Mouse (Mus musculus) intestine, embryonic 16.5 days (tissue): Measurements from ENCODE around the gene Lrp4. TPM values are rescaled to one million over a fixed set of nuclear protein-coding genes. Genes with fewer than 3 reads are reported as not detected.
A peak's percentile ranks its signal among the peaks of the same experiment; 100 is the strongest.

Source experiments
- ATAC-seq: fragments of 200-750 bp; cut with Nextera tagmentation; 2 replicates; pipeline ENCODE4 v1.8.0; 2017; ENCODE audit warnings: moderate TSS enrichment, moderate library complexity
- H3K27ac ChIP-seq: fragments of 300-500 bp; sonication (generic); 2 replicates; pipeline ENCODE4 v1.5.1; 2014; ENCODE audit warnings: mild to moderate bottlenecking, low read length
- H3K27me3 ChIP-seq: fragments of 300-500 bp; sonication (generic); replicated peaks from 2 replicates; pipeline ENCODE4 v1.6.1; 2014; ENCODE audit warnings: low read length, control low read depth, mixed read lengths; ENCODE audit not compliant: control insufficient read depth, insufficient read depth
- H3K36me3 ChIP-seq: fragments of 300-500 bp; sonication (generic); 2 replicates; pipeline ENCODE4 v1.6.1; 2014; ENCODE audit warnings: low read length, control low read depth; ENCODE audit not compliant: control insufficient read depth, insufficient read depth
- H3K4me1 ChIP-seq: fragments of 300-500 bp; sonication (generic); 2 replicates; pipeline ENCODE4 v1.6.1; 2014; ENCODE audit warnings: low read length, control low read depth, mixed read lengths; ENCODE audit not compliant: control insufficient read depth, insufficient read depth
- H3K4me2 ChIP-seq: fragments of 300-500 bp; sonication (generic); 2 replicates; pipeline ENCODE4 v1.6.1; 2014; ENCODE audit warnings: low read depth, low read length, control low read depth
- H3K4me3 ChIP-seq: fragments of 300-500 bp; sonication (generic); 2 replicates; pipeline ENCODE4 v1.5.1; 2014; ENCODE audit warnings: mild to moderate bottlenecking, low read length
- H3K9ac ChIP-seq: fragments of 300-500 bp; sonication (generic); 2 replicates; pipeline ENCODE4 v1.6.1; 2014; ENCODE audit warnings: low read depth, low read length
- H3K9me3 ChIP-seq: fragments of 300-500 bp; sonication (generic); 2 replicates; pipeline ENCODE4 v1.6.1; 2016; ENCODE audit warnings: low read length, control low read depth; ENCODE audit not compliant: control insufficient read depth
- WGBS: fragments of 180-500 bp; shearing (Covaris S2); extraction: QIAGEN DNeasy Blood & Tissue Kit; methylation state at CpG from one replicate; pipeline ENCODE4 v1.1.7; 2014; 5-methylcytosine and 5-hydroxymethylcytosine counted together
- polyA plus RNA-seq: library from polyadenylated mRNA; unstranded; fragments of >200 nt; fragmentation: Nextera tagmentation; extraction: Ambion mirVana; gene quantifications from 2 replicates; pipeline ENCODE4 v1.2.1, GENCODE M21; 2015

Lrp4 gene
- polyA plus RNA-seq, 1 experiment from 2014 or later: 8.3 TPM

- no peak overlapping the region for H3K4me2 ChIP-seq
- 46% methylated on average over 7 of the region's 7 CpGs for WGBS
- no peak overlapping the region for H3K27ac ChIP-seq
- H3K36me3 ChIP-seq: peaks cover 4% of the 10 kb centered on the region; the same call in 1 of the 2 replicates
- H3K4me3 ChIP-seq: no peak overlapping the region
- no peaks in the 10 kb centered on the region for H3K9me3 ChIP-seq
- H3K9ac ChIP-seq: no peak overlapping the region
- H3K4me1 ChIP-seq: peaks cover 29% of the 10 kb centered on the region
- H3K27me3 ChIP-seq: no peaks in the 10 kb centered on the region
- ATAC-seq: no peak
Measured at GRCm38 (mm10) chr2:91470055-91470647, 12.8 kb downstream of the Lrp4 start.

- H3K27ac ChIP-seq: peak overlapping the region; percentile 76
- H3K4me3 ChIP-seq: 0 out of 2 replicates have a peak overlapping the region, but pooled peaks have one; percentile 1
- H3K4me1 ChIP-seq: peaks cover 26% of the 10 kb centered on the region
- peak; percentile 96 for ATAC-seq
- 53% methylated on average over 12 of the region's 12 CpGs for WGBS
- H3K36me3 ChIP-seq: peaks cover 23% of the 10 kb centered on the region
- 0 out of 2 replicates have a peak overlapping the region, but pooled peaks have one; percentile 9 for H3K9ac ChIP-seq
- H3K9me3 ChIP-seq: no peaks in the 10 kb centered on the region
- no peaks in the 10 kb centered on the region for H3K27me3 ChIP-seq
- 0 out of 2 replicates have a peak overlapping the region, but pooled peaks have one; percentile 14 for H3K4me2 ChIP-seq
Measured at GRCm38 (mm10) chr2:91474358-91474757, 17.0 kb downstream of the Lrp4 start.

GRCm38 (mm10) chr2:91475791-91476190 lies 18.5 kb downstream of the Lrp4 start:
- Histone ChIP-seq H3K4me1 (peaks cover 26% of the 10 kb centered on the region), H3K36me3 (peaks cover 23% of the 10 kb centered on the region), H3K9ac (no peak overlapping the region), H3K27ac (peak overlapping the region; percentile 76), H3K4me3 (no peak overlapping the region), H3K9me3 (no peaks in the 10 kb centered on the region), H3K4me2 (no peak overlapping the region), H3K27me3 (no peaks in the 10 kb centered on the region)
- ATAC-seq: no peak
- WGBS: 70% methylated on average over 7 of the region's 7 CpGs

- 0 out of 2 replicates have a peak overlapping the region, but pooled peaks have one; percentile 16 for H3K9ac ChIP-seq
- H3K36me3 ChIP-seq: peaks cover 23% of the 10 kb centered on the region
- no peak overlapping the region for H3K4me3 ChIP-seq
- H3K27ac ChIP-seq: peak overlapping the region; percentile 51; the same call in 1 of the 2 replicates
- H3K4me1 ChIP-seq: peaks cover 26% of the 10 kb centered on the region
- H3K4me2 ChIP-seq: no peak overlapping the region
- H3K27me3 ChIP-seq: no peaks in the 10 kb centered on the region
- no peak for ATAC-seq
- H3K9me3 ChIP-seq: no peaks in the 10 kb centered on the region
- 66% methylated on average over 17 of the region's 17 CpGs for WGBS
Measured at GRCm38 (mm10) chr2:91476251-91476661, 18.9 kb downstream of the Lrp4 start.

GRCm38 (mm10) chr2:91476841-91477240 lies 19.5 kb downstream of the Lrp4 start:
- Histone ChIP-seq H3K27me3 (no peaks in the 10 kb centered on the region), H3K4me1 (peaks cover 26% of the 10 kb centered on the region), H3K9me3 (no peaks in the 10 kb centered on the region), H3K4me3 (no peak overlapping the region), H3K36me3 (peaks cover 26% of the 10 kb centered on the region), H3K4me2 (no peak overlapping the region), H3K27ac (no peak overlapping the region), H3K9ac (no peak overlapping the region)
- 68% methylated on average over 7 of the region's 7 CpGs for WGBS
- no peak for ATAC-seq

- Histone ChIP-seq H3K27me3 (no peaks in the 10 kb centered on the region), H3K9me3 (no peaks in the 10 kb centered on the region), H3K9ac (no peak overlapping the region), H3K4me2 (no peak overlapping the region), H3K36me3 (peaks cover 27% of the 10 kb centered on the region), H3K27ac (no peak overlapping the region), H3K4me3 (no peak overlapping the region), H3K4me1 (peaks cover 12% of the 10 kb centered on the region)
- 97% methylated on average over 9 of the region's 9 CpGs for WGBS
- ATAC-seq: 0 out of 2 replicates have a peak, but pooled peaks have one; percentile 21
Measured at GRCm38 (mm10) chr2:91480399-91480801, 23.1 kb downstream of the Lrp4 start.

- Histone ChIP-seq H3K9ac (no peak overlapping the region), H3K27me3 (no peaks in the 10 kb centered on the region), H3K27ac (no peak overlapping the region), H3K4me2 (no peak overlapping the region), H3K9me3 (no peaks in the 10 kb centered on the region), H3K4me1 (peaks cover 6% of the 10 kb centered on the region), H3K36me3 (peaks cover 22% of the 10 kb centered on the region), H3K4me3 (no peak overlapping the region)
- WGBS: 58% methylated on average over 6 of the region's 6 CpGs
- peak; percentile 40; the same call in 1 of the 2 replicates for ATAC-seq
Measured at GRCm38 (mm10) chr2:91480805-91481514, 23.6 kb downstream of the Lrp4 start.

- WGBS: 83% methylated on average over 4 of the region's 4 CpGs
- Histone ChIP-seq H3K27me3 (no peaks in the 10 kb centered on the region), H3K36me3 (peaks cover 20% of the 10 kb centered on the region), H3K4me1 (no peaks in the 10 kb centered on the region), H3K9me3 (no peaks in the 10 kb centered on the region), H3K4me2 (no peak overlapping the region), H3K9ac (no peak overlapping the region), H3K27ac (no peak overlapping the region), H3K4me3 (no peak overlapping the region)
- no peak for ATAC-seq
Measured at GRCm38 (mm10) chr2:91484698-91485097, 27.4 kb downstream of the Lrp4 start.

- Histone ChIP-seq H3K4me3 (no peak overlapping the region), H3K4me1 (no peaks in the 10 kb centered on the region), H3K36me3 (peaks cover 20% of the 10 kb centered on the region), H3K27me3 (no peaks in the 10 kb centered on the region), H3K9me3 (no peaks in the 10 kb centered on the region), H3K4me2 (no peak overlapping the region), H3K27ac (no peak overlapping the region), H3K9ac (no peak overlapping the region)
- WGBS: 73% methylated on average over 6 of the region's 6 CpGs
- ATAC-seq: peak; percentile 38; the same call in 1 of the 2 replicates
Measured at GRCm38 (mm10) chr2:91485256-91485655, 27.9 kb downstream of the Lrp4 start.
